Mouse (Mus musculus) spleen, adult 2 months (tissue): ENCODE results near the gene Dusp19. TPM values are rescaled to one million over a fixed set of nuclear protein-coding genes. Genes with fewer than 3 reads are reported as not detected.
A peak's percentile ranks its signal among the peaks of the same experiment; 100 is the strongest.

Source experiments
- DNase-seq, 2 experiments: peaks; one replicate each; pipeline versions ENCODE4 v3.0.0 to v3.0.0-alpha.2; 2012 to 2021; ENCODE audit warnings: low spot score in 2 of 2, low read depth in 1 of 2
- H3K27ac ChIP-seq: fragments of 200-500 bp; 2 replicates; pipeline ENCODE4 v1.5.1; 2012; ENCODE audit warnings: low read length, inconsistent platforms; ENCODE audit not compliant: insufficient read depth
- H3K27me3 ChIP-seq: fragments of 200-500 bp; 2 replicates; pipeline ENCODE4 v1.6.1; 2012; ENCODE audit warnings: mild to moderate bottlenecking, moderate library complexity, low read length, inconsistent platforms; ENCODE audit not compliant: control insufficient read depth, insufficient read depth
- H3K36me3 ChIP-seq: fragments of 200-500 bp; 2 replicates; pipeline ENCODE4 v1.6.1; 2012; ENCODE audit warnings: mild to moderate bottlenecking, low read length, inconsistent platforms; ENCODE audit not compliant: control insufficient read depth, insufficient read depth
- H3K4me1 ChIP-seq: fragments of 200-500 bp; 2 replicates; pipeline ENCODE4 v1.6.1; 2011; ENCODE audit warnings: inconsistent platforms; ENCODE audit not compliant: control insufficient read depth, insufficient read depth, insufficient read length
- H3K4me3 ChIP-seq: fragments of 200-500 bp; 2 replicates; pipeline ENCODE4 v1.5.1; 2011; ENCODE audit warnings: mild to moderate bottlenecking, inconsistent platforms; ENCODE audit not compliant: insufficient read depth, insufficient read length; ENCODE audit errors: extremely low read depth
- CTCF ChIP-seq: fragments of 200-500 bp; IDR thresholded peaks from 2 replicates; pipeline ENCODE4 v1.5.1; 2011; ENCODE audit warnings: mild to moderate bottlenecking, inconsistent platforms; ENCODE audit not compliant: insufficient read depth, insufficient read length, insufficient replicate concordance; ENCODE audit errors: extremely low read depth
- POLR2A ChIP-seq: fragments of 200-500 bp; IDR thresholded peaks from 2 replicates; pipeline ENCODE4 v1.6.1; 2011; ENCODE audit warnings: low read depth, low read length, inconsistent platforms
- WGBS: fragments of 180-500 bp; shearing (Covaris S2); methylation state at CpG from one replicate; pipeline ENCODE4 v1.1.7; 2018; 5-methylcytosine and 5-hydroxymethylcytosine counted together
- polyA plus RNA-seq: library from polyadenylated mRNA; depleted of rRNA; stranded (reverse); fragments of >200 nt; gene quantifications from 2 replicates; pipeline ENCODE4 v1.2.3, GENCODE M21; 2012

The Dusp19 gene
- polyA plus RNA-seq, 1 experiment, result 2.2 TPM

DNA sequence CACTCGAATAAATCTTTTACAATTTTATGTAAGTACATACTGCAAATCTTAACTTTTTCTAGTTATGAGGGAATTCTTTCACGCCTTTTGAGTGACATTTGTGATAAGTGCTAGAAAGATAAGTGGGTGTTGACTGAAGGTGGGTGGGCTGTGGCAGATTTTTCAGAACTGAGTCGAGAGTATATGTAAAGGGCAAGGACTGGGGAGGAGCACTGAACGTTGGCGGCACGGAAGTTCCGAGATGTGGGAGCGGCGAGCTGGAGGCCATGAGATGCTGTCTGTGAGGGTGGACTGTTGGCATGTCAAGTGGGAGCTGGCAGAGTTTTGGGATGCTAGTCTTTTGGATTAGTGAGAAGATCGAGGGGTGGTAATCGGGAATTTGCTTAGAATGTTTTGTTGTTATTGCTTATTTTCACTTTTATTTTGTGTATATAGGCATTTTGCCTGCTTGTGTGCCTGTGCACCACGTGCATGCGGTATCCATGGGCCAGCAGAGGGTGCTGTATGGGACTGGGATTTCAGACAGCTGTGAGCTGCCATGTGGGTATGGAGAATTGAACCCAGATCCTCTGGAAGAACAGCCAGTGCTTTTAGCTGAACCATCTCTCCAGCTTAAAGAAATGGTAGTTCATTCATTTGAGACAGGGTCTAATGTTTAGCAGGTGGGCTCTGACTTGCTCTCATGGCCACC, 15.6 kb downstream of the Dusp19 start:
- no peaks in the 10 kb centered on the region for H3K36me3 ChIP-seq
- no peak overlapping the region for H3K4me3 ChIP-seq
- H3K27me3 ChIP-seq, result no peaks in the 10 kb centered on the region
- DNase-seq, result no peak
- TF ChIP-seq POLR2A, result no peak
- no peak for TF ChIP-seq CTCF
- H3K4me1 ChIP-seq, result no peaks in the 10 kb centered on the region
- H3K27ac ChIP-seq, result no peak overlapping the region
- 93% methylated on average over 13 of the region's 13 CpGs for WGBS

DNA sequence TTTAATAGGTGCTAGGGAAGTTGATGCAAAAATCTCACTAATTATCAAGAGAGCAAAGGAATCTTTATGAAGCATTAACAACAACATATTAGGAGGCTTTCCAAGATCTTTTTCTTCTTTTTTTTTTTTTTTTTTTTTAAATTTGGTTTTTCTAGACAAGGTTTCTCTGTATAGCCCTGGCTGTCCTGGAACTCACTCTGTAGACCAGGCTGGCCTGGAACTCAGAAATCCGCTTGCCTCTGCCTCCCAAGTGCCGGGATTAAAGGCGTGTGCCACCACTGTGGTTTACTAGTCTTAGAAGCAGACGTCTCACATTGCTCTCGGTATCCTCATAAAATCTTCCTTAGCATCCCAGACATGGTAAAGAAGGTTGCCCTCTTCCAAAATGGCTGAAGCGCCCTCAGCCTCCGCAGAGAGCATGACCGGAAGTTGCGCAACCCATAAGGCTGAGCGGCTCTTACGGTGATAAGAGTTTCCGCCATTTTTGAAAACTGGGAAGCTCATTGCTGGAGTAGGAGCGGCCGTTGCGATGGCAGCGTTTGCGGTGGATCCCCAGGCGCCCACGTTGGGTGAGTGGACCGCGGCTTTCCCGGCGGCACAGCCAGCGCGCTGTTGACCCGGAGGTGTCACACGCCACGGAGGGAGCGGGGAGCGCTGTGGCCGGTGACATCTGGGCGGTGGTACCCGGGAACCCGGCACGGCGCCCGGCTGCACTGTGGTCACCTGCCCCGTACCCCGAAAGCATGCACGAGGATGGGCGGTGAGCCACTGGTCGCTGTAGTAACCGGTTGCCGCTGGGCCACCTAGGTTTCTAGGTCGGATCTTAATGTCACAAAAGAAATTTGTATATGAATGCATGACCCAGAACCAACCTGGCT, 21.8 kb downstream of the Dusp19 start:
- no peak overlapping the region; the same call in 1 of the 2 replicates for H3K27ac ChIP-seq
- under 1% methylated on average over 45 of the region's 45 CpGs for WGBS
- DNase-seq, result peak; percentile 70 to 82

DNA sequence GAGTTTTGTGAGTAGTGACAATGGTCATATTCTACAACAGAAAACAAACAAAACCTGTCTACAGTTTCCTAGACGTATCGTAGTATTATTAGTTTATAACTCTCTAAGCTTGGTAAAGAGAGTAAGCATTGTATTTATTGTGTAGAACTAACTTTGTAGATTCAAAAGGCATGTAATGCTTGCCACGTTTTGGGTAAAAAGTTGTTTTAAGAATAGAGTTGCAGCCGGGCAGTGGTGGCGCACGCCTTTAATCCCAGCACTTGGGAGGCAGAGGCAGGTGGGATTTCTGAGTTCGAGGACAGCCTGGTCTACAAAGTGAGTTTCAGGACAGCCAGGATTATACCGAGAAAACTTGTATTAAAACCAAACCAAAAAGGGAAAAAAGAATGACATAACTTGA, 22.6 kb downstream of the Dusp19 start:
- Histone ChIP-seq H3K4me3 (peak overlapping the region; percentile 8; the same call in 1 of the 2 replicates), H3K36me3 (peaks cover 8% of the 10 kb centered on the region), H3K4me1 (peaks cover 6% of the 10 kb centered on the region), H3K27me3 (no peaks in the 10 kb centered on the region), H3K27ac (no peak overlapping the region)
- DNase-seq, result no peak
- whole genome bisulfite sequencing, result 23% methylated on average over 8 of the region's 8 CpGs
- TF ChIP-seq CTCF, result no peak

More for the DNA sequence above, 21.8 kb downstream of the Dusp19 start:
- Histone ChIP-seq H3K36me3 (peaks cover 4% of the 10 kb centered on the region), H3K27me3 (no peaks in the 10 kb centered on the region), H3K4me3 (peak overlapping the region; percentile 92), H3K4me1 (peaks cover 6% of the 10 kb centered on the region)
- TF ChIP-seq CTCF (no peak), POLR2A (no peak; the same call in 1 of the 2 replicates)

DNA sequence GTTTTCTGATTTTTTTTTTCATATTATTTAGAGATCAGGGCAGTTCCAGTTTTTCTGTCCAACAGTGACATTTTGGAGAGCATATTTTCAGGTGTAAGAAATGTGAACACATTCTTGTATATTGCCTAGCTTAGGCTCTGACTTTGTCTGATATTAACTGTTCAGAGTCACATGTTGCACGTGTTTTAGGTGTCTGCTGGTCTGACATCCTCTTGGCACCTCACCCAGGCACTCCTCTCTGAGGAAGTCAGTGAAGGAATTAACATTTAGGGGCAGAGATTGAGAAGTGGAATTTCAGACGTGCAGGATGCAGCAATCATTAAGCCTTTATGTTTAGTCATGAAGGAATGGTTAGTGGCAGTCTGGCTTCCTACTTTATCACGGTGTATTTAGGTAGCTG, 23.0 kb downstream of the Dusp19 start:
- Histone ChIP-seq H3K27me3 (no peaks in the 10 kb centered on the region), H3K27ac (no peak overlapping the region), H3K4me3 (peak overlapping the region; percentile 8; the same call in 1 of the 2 replicates), H3K4me1 (peaks cover 6% of the 10 kb centered on the region), H3K36me3 (peaks cover 10% of the 10 kb centered on the region)
- no peak for DNase-seq
- WGBS, result 47% methylated on average over 3 of the region's 3 CpGs
- no peak for TF ChIP-seq POLR2A
- TF ChIP-seq CTCF, result no peak

DNA sequence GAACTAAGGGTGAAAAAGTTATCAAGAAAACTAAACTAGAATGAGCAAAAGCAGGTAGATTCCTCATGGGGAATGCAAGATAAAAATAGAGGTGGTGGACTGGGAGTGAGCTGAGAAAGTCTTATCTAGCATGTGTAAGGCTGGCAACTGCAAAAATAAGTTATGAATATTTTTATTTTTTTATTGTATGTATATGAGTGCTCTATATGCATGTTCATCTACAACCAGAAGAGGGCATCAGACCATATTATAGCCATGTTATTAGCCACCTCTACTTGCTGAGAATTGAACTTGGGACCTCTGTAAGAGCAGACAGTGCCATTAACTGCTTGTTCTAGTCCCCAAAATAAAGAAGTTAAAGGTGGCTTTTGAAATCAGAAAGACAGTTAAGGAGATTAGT, 44.6 kb downstream of the Dusp19 start:
- TF ChIP-seq CTCF (no peak), POLR2A (no peak)
- H3K4me3 ChIP-seq, result no peak overlapping the region
- H3K4me1 ChIP-seq, result no peaks in the 10 kb centered on the region
- no peaks in the 10 kb centered on the region for H3K27me3 ChIP-seq
- no peak overlapping the region for H3K27ac ChIP-seq
- DNase-seq, result no peak
- peaks cover 9% of the 10 kb centered on the region for H3K36me3 ChIP-seq

DNA sequence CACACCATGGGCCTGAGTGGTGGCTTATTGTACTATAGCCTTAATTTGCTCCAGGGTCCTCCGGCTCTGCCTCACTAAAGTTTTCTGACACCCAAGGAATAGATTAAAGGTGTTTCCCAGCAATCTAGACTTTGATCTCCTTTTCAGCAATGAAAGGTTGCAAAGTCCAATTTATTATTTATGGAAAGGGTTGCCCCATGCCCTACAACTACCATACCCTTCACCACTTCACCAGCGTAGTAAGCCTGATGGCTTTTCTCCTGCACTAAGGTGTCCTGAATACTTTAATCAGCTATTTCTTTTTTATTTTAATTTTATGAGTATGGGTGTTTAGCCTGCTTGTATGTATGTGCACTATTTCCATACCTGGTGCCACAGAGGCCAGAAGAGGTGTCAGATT, 45.8 kb downstream of the Dusp19 start:
- Histone ChIP-seq H3K36me3 (peaks cover 8% of the 10 kb centered on the region), H3K27ac (no peak overlapping the region), H3K4me1 (no peaks in the 10 kb centered on the region), H3K4me3 (no peak overlapping the region), H3K27me3 (no peaks in the 10 kb centered on the region)
- no peak for DNase-seq
- 100% methylated on average over 2 of the region's 2 CpGs for WGBS
- no peak for TF ChIP-seq CTCF
- TF ChIP-seq POLR2A, result no peak
